Comparison of ENCODE assay signal across 8 mouse cellular contexts in genomic region chr12:35191698-35192425, GRCm38 (mm10).
DNase-seq lines count a peak whose midpoint lies in the region; ATAC-seq and TF ChIP-seq lines count a peak whose summit lies in the region.

No protein-coding gene starts in this region.

- no peaks in the 10 kb centered on the region for H3K27me3 ChIP-seq in embryonic facial prominence, embryonic 15.5 days
- H3K27me3 ChIP-seq in heart, embryonic 13.5 days (replicated peaks), result no peaks in the 10 kb centered on the region
- H3K27me3 ChIP-seq in kidney, embryonic 15.5 days, result peaks cover 2% of the 10 kb centered on the region; the same call in 1 of the 2 replicates
- H3K27me3 ChIP-seq in limb, embryonic 14.5 days (ENCODE audit: control insufficient read depth, insufficient read depth, low read length), result no peaks in the 10 kb centered on the region
- no peaks in the 10 kb centered on the region; the same call in 1 of the 2 replicates for H3K27me3 ChIP-seq in neural tube, embryonic 13.5 days

- 38% methylated on average over 17 of the region's 17 CpGs for WGBS in embryonic facial prominence, embryonic 15.5 days
- 46% methylated on average over 17 of the region's 17 CpGs for WGBS in heart, embryonic 13.5 days
- WGBS in kidney, embryonic 15.5 days, result 47% methylated on average over 17 of the region's 17 CpGs
- 33% methylated on average over 17 of the region's 17 CpGs for WGBS in limb, embryonic 14.5 days
- WGBS in neural tube, embryonic 13.5 days, result 54% methylated on average over 17 of the region's 17 CpGs

- no peaks in the 10 kb centered on the region for H3K9me3 ChIP-seq in embryonic facial prominence, embryonic 15.5 days (replicated peaks)
- no peaks in the 10 kb centered on the region for H3K9me3 ChIP-seq in heart, embryonic 13.5 days
- no peaks in the 10 kb centered on the region for H3K9me3 ChIP-seq in kidney, embryonic 15.5 days (replicated peaks)
- H3K9me3 ChIP-seq in limb, embryonic 14.5 days (ENCODE audit: control insufficient read depth, low read length), result no peaks in the 10 kb centered on the region
- H3K9me3 ChIP-seq in neural tube, embryonic 13.5 days, result no peaks in the 10 kb centered on the region

- DNase-seq in CD4-positive, CD25-positive, alpha-beta regulatory T cell, adult 2 months (ENCODE audit: low read depth, low spot score), result peak; percentile 82
- peak; percentile 86 for DNase-seq in brain, adult 2 months (ENCODE audit: low read depth, low spot score)
- DNase-seq in limb, embryonic 14.5 days (ENCODE audit: low spot score), result peak; percentile 96
- DNase-seq in telencephalon, adult 2 months (ENCODE audit: low read depth, low spot score), result peak; percentile 62

- no peak for TF ChIP-seq POLR2A in limb, embryonic 14.5 days (IDR thresholded peaks at IDR 0.05; ENCODE audit: borderline replicate concordance, extremely low read depth, insufficient read depth, insufficient read length)

- no peak overlapping the region for H3K9ac ChIP-seq in embryonic facial prominence, embryonic 15.5 days
- 0 out of 2 replicates have a peak overlapping the region, but pooled peaks have one; percentile 21 for H3K9ac ChIP-seq in heart, embryonic 13.5 days
- no peak overlapping the region for H3K9ac ChIP-seq in kidney, embryonic 15.5 days
- H3K9ac ChIP-seq in limb, embryonic 14.5 days (ENCODE audit: low read depth, low read length, severe bottlenecking), result no peak overlapping the region
- H3K9ac ChIP-seq in neural tube, embryonic 13.5 days, result peak overlapping the region; percentile 62

- no peak for ATAC-seq in embryonic facial prominence, embryonic 15.5 days (ENCODE audit: insufficient number of reproducible peaks, low FRiP score, low TSS enrichment, low read depth)
- ATAC-seq in heart, embryonic 13.5 days (ENCODE audit: extremely low read depth, insufficient number of reproducible peaks, low FRiP score, low TSS enrichment), result no peak
- no peak for ATAC-seq in kidney, embryonic 15.5 days (replicated peaks; ENCODE audit: low FRiP score)
- peak; percentile 81 for ATAC-seq in limb, embryonic 14.5 days (ENCODE audit: low FRiP score, low read depth)
- peak; percentile 42; the same call in 1 of the 2 replicates for ATAC-seq in neural tube, embryonic 13.5 days (ENCODE audit: low read depth)

- H3K4me3 ChIP-seq in embryonic facial prominence, embryonic 15.5 days (replicated peaks), result 0 out of 2 replicates have a peak overlapping the region, but pooled peaks have one; percentile 8
- H3K4me3 ChIP-seq in heart, embryonic 13.5 days, result peak overlapping the region; percentile 34; the same call in 1 of the 2 replicates
- peak overlapping the region; percentile 6; the same call in 1 of the 2 replicates for H3K4me3 ChIP-seq in kidney, embryonic 15.5 days (replicated peaks)
- H3K4me3 ChIP-seq in limb, embryonic 14.5 days (replicated peaks; ENCODE audit: low read length), result no peak overlapping the region
- H3K4me3 ChIP-seq in neural tube, embryonic 13.5 days, result peak overlapping the region; percentile 24

- no peaks in the 10 kb centered on the region for H3K36me3 ChIP-seq in embryonic facial prominence, embryonic 15.5 days
- H3K36me3 ChIP-seq in heart, embryonic 13.5 days, result no peaks in the 10 kb centered on the region
- H3K36me3 ChIP-seq in kidney, embryonic 15.5 days, result no peaks in the 10 kb centered on the region
- no peaks in the 10 kb centered on the region for H3K36me3 ChIP-seq in limb, embryonic 14.5 days (ENCODE audit: control insufficient read depth, insufficient read depth, low read length)
- H3K36me3 ChIP-seq in neural tube, embryonic 13.5 days, result no peaks in the 10 kb centered on the region

- peak overlapping the region; percentile 38 for H3K4me2 ChIP-seq in embryonic facial prominence, embryonic 15.5 days (replicated peaks)
- peak overlapping the region; percentile 63 for H3K4me2 ChIP-seq in heart, embryonic 13.5 days
- peak overlapping the region; percentile 48 for H3K4me2 ChIP-seq in kidney, embryonic 15.5 days
- peak overlapping the region; percentile 29 for H3K4me2 ChIP-seq in limb, embryonic 14.5 days (replicated peaks; ENCODE audit: low read depth, low read length, severe bottlenecking)
- H3K4me2 ChIP-seq in neural tube, embryonic 13.5 days, result peak overlapping the region; percentile 53

- peaks cover 4% of the 10 kb centered on the region; the same call in 1 of the 2 replicates for H3K4me1 ChIP-seq in embryonic facial prominence, embryonic 15.5 days
- H3K4me1 ChIP-seq in heart, embryonic 13.5 days, result peaks cover 3% of the 10 kb centered on the region
- 0 out of 2 replicates have a peak, but pooled peaks cover 3% of the 10 kb centered on the region for H3K4me1 ChIP-seq in kidney, embryonic 15.5 days
- peaks cover 7% of the 10 kb centered on the region for H3K4me1 ChIP-seq in limb, embryonic 14.5 days (ENCODE audit: control insufficient read depth, insufficient read depth, low read length)
- H3K4me1 ChIP-seq in neural tube, embryonic 13.5 days (replicated peaks), result 0 out of 2 replicates have a peak, but pooled peaks cover 3% of the 10 kb centered on the region

- H3K27ac ChIP-seq in embryonic facial prominence, embryonic 15.5 days (replicated peaks), result no peak overlapping the region
- no peak overlapping the region for H3K27ac ChIP-seq in heart, embryonic 13.5 days (replicated peaks)
- no peak overlapping the region for H3K27ac ChIP-seq in kidney, embryonic 15.5 days
- H3K27ac ChIP-seq in limb, embryonic 14.5 days (replicated peaks; ENCODE audit: low read depth, low read length), result no peak overlapping the region
- no peak overlapping the region for H3K27ac ChIP-seq in neural tube, embryonic 13.5 days (replicated peaks)

Comparison
In these comparisons a context has a peak if more than half of its experiments do, and no peak if none do; other contexts are left out.
1. ATAC-seq: peak in limb, embryonic 14.5 days (single experiment) and neural tube, embryonic 13.5 days (single experiment); none in embryonic facial prominence, embryonic 15.5 days (single experiment), heart, embryonic 13.5 days (single experiment) and kidney, embryonic 15.5 days (single experiment).
2. H3K9ac ChIP-seq: peak in heart, embryonic 13.5 days (single experiment) and neural tube, embryonic 13.5 days (single experiment); none in embryonic facial prominence, embryonic 15.5 days (single experiment), kidney, embryonic 15.5 days (single experiment) and limb, embryonic 14.5 days (single experiment).
3. Peak in every context shown above with its lines, with median percentiles within 50 percentile points of each other: DNase-seq and H3K4me2 ChIP-seq.